In genomic region chr10:42896621-42897020, GRCm38 (mm10) we compare ENCODE assay signal across 15 mouse cellular contexts. TPM values are rescaled to one million over a fixed set of nuclear protein-coding genes. Genes with fewer than 3 reads are reported as not detected.
DNase-seq lines count a peak whose midpoint lies in the region; TF ChIP-seq lines count a peak whose summit lies in the region.
"Had no signal": no experiment of that assay in that cellular context is flagged by ENCODE, and none has a peak within 500 bp of the region (broad histone marks: within the 10 kb centered on the region; RNA-seq: fewer than 3 reads in every experiment).

No protein-coding gene starts in this region.

- TF ChIP-seq POLR2A in thymus, adult 2 months (IDR thresholded peaks at IDR 0.05; ENCODE audit: control insufficient read depth, extremely low read depth, insufficient read depth, low read length, poor library complexity), result no peak
- TF ChIP-seq POLR2A in bone marrow, adult 2 months (IDR thresholded peaks at IDR 0.05; ENCODE audit: borderline replicate concordance, control insufficient read depth, low read depth, low read length), result no peak

- no peak for TF ChIP-seq CTCF in thymus, adult 2 months (IDR thresholded peaks at IDR 0.05; ENCODE audit: borderline replicate concordance, control insufficient read depth, extremely low read depth, insufficient read depth, low read length, poor library complexity)
- TF ChIP-seq CTCF in bone marrow, adult 2 months (IDR thresholded peaks at IDR 0.05; ENCODE audit: control insufficient read depth, insufficient read depth, low read length), result no peak

- H3K27ac ChIP-seq in thymus, adult 2 months (ENCODE audit: control insufficient read depth, insufficient read depth, low read length), result peak overlapping the region; percentile 84
- peak overlapping the region; percentile 70; the same call in 1 of the 2 replicates for H3K27ac ChIP-seq in bone marrow, adult 2 months (ENCODE audit: control insufficient read depth, insufficient read depth, low read depth, low read length, poor library complexity)
- H3K27ac ChIP-seq: forebrain, embryonic 12.5 days; forebrain, embryonic 15.5 days; heart, adult 2 months; hindbrain, embryonic 12.5 days; hindbrain, embryonic 15.5 days had no signal

- DNase-seq in heart, adult 11 months, result peak; percentile 68
- DNase-seq in heart, adult 9 months (ENCODE audit: low spot score in 2 of 2), result no peak
- no peak for DNase-seq in thymus, adult 2 months
- no peak for DNase-seq in thymus, postnatal 10 days (ENCODE audit: low spot score in 2 of 2)
- no peak for DNase-seq in ovary, adult 18-20 months (ENCODE audit: low spot score)
- DNase-seq: adrenal gland, adult 8-10 months; adrenal gland, postnatal 25 days; cerebellum, adult 18-20 months; cerebellum, adult 9-10 months had no signal

- H3K36me3 ChIP-seq in thymus, adult 2 months (ENCODE audit: control insufficient read depth, insufficient read depth, low read length), result no peaks in the 10 kb centered on the region
- H3K36me3 ChIP-seq: forebrain, embryonic 12.5 days; forebrain, embryonic 15.5 days; hindbrain, embryonic 12.5 days; hindbrain, embryonic 15.5 days had no signal

- no peaks in the 10 kb centered on the region for H3K27me3 ChIP-seq in thymus, adult 2 months (ENCODE audit: control insufficient read depth, insufficient read depth, low read length)
- H3K27me3 ChIP-seq: forebrain, embryonic 15.5 days; hindbrain, embryonic 12.5 days; hindbrain, embryonic 15.5 days had no signal

- H3K4me3 ChIP-seq in thymus, adult 2 months (ENCODE audit: control insufficient read depth, insufficient read depth, low read length), result no peak overlapping the region
- no peak overlapping the region for H3K4me3 ChIP-seq in bone marrow, adult 2 months (replicated peaks; ENCODE audit: control insufficient read depth, low read depth, low read length)
- H3K4me3 ChIP-seq: forebrain, embryonic 12.5 days; forebrain, embryonic 15.5 days; heart, adult 2 months; hindbrain, embryonic 12.5 days; hindbrain, embryonic 15.5 days had no signal

- peaks cover 56% of the 10 kb centered on the region for H3K4me1 ChIP-seq in thymus, adult 2 months (replicated peaks; ENCODE audit: control insufficient read depth, insufficient read depth, low read length)
- H3K4me1 ChIP-seq in bone marrow, adult 2 months (ENCODE audit: control insufficient read depth, insufficient read depth, low read length), result peaks cover 11% of the 10 kb centered on the region
- H3K4me1 ChIP-seq: forebrain, embryonic 15.5 days; hindbrain, embryonic 15.5 days had no signal

- WGBS in thymus, adult 2 months, result 46% methylated on average over 3 of the region's 3 CpGs
- 65% methylated on average over 3 of the region's 3 CpGs for WGBS in bone marrow, adult 2 months

RNA-seq across cellular contexts. Expression of gene Scml4, which starts 36.5 kb away (rescaled TPM):
- polyA plus RNA-seq in thymus, adult 2 months (2012; rRNA removed), result 32.9 and 42.5 TPM in 2 replicates
- polyA plus RNA-seq in bone marrow, adult 2 months (2011; ENCODE audit: insufficient read depth, insufficient read length, low replicate concordance, missing spikeins), result 2.4 and 3.7 TPM in 2 replicates
